Mouse (Mus musculus) kidney, embryonic 16.5 days (tissue): ENCODE data around the gene Ubqln1. TPM values are rescaled to one million over a fixed set of nuclear protein-coding genes. Genes with fewer than 3 reads are reported as not detected.
"Not testable (repeated sequence)": the region's sequence is repeated elsewhere in the genome, so short reads cannot be mapped to it uniquely, and the experiment has no call there.

Experiments used
- ATAC-seq: fragments of 200-750 bp; cut with Nextera tagmentation; 2 replicates; pipeline ENCODE4 v1.8.0; 2017; ENCODE audit warnings: moderate TSS enrichment; ENCODE audit not compliant: low FRiP score, low TSS enrichment
- H3K27ac ChIP-seq: fragments of 300-500 bp; sonication (generic); 2 replicates; pipeline ENCODE4 v1.5.1; 2014; ENCODE audit warnings: low read length
- H3K27me3 ChIP-seq: fragments of 300-500 bp; sonication (generic); 2 replicates; pipeline ENCODE4 v1.6.1; 2014; ENCODE audit warnings: low read length, control low read depth, mixed read lengths; ENCODE audit not compliant: insufficient read depth
- H3K36me3 ChIP-seq: fragments of 300-500 bp; sonication (generic); 2 replicates; pipeline ENCODE4 v1.6.1; 2014; ENCODE audit warnings: low read length, control low read depth, mixed read lengths; ENCODE audit not compliant: insufficient read depth
- H3K4me1 ChIP-seq: fragments of 300-500 bp; sonication (generic); 2 replicates; pipeline ENCODE4 v1.6.1; 2014; ENCODE audit warnings: low read length, control low read depth, mixed read lengths; ENCODE audit not compliant: insufficient read depth
- H3K4me2 ChIP-seq: fragments of 300-500 bp; sonication (generic); replicated peaks from 2 replicates; pipeline ENCODE4 v1.6.1; 2014; ENCODE audit warnings: low read depth, low read length
- H3K4me3 ChIP-seq: fragments of 300-500 bp; sonication (generic); 2 replicates; pipeline ENCODE4 v1.5.1; 2014; ENCODE audit warnings: mild to moderate bottlenecking, low read length
- H3K9ac ChIP-seq: fragments of 300-500 bp; sonication (generic); replicated peaks from 2 replicates; pipeline ENCODE4 v1.6.1; 2014; ENCODE audit warnings: low read length
- H3K9me3 ChIP-seq: fragments of 300-500 bp; sonication (generic); 2 replicates; pipeline ENCODE4 v1.6.1; 2016; ENCODE audit warnings: low read length, control low read depth
- WGBS: fragments of 180-500 bp; shearing (Covaris S2); extraction: QIAGEN DNeasy Blood & Tissue Kit; methylation state at CpG from one replicate; pipeline ENCODE4 v1.1.7; 2014; 5-methylcytosine and 5-hydroxymethylcytosine counted together
- polyA plus RNA-seq: library from polyadenylated mRNA; unstranded; fragments of >200 nt; fragmentation: Nextera tagmentation; extraction: Ambion mirVana; gene quantifications from 2 replicates; pipeline ENCODE4 v1.2.1, GENCODE M21; 2015

The Ubqln1 gene
- polyA plus RNA-seq, 1 experiment from 2014 or later, result 103 TPM

- Histone ChIP-seq H3K9ac (peak overlapping the region; percentile 60), H3K9me3 (peaks cover 2% of the 10 kb centered on the region)
Measured at GRCm38 (mm10) chr13:58148256-58148831, 67.1 kb downstream of the Ubqln1 start.

GRCm38 (mm10) chr13:58147760-58148159, 67.7 kb downstream of the Ubqln1 start:
- H3K4me2 ChIP-seq, result no peak overlapping the region
- no peak overlapping the region for H3K4me3 ChIP-seq
- ATAC-seq, result no peak
- peaks cover 2% of the 10 kb centered on the region for H3K9me3 ChIP-seq
- H3K4me1 ChIP-seq, result peaks cover 13% of the 10 kb centered on the region; the same call in 1 of the 2 replicates
- H3K9ac ChIP-seq, result no peak overlapping the region
- WGBS, result 87% methylated on average over 1 of the region's 1 CpGs
- no peaks in the 10 kb centered on the region for H3K27me3 ChIP-seq
- H3K27ac ChIP-seq, result no peak overlapping the region
- H3K36me3 ChIP-seq, result no peaks in the 10 kb centered on the region

More at GRCm38 (mm10) chr13:58148256-58148831, 67.1 kb downstream of the Ubqln1 start:
- peak; percentile 93 for ATAC-seq
- H3K4me1 ChIP-seq, result peaks cover 13% of the 10 kb centered on the region; the same call in 1 of the 2 replicates
- H3K4me3 ChIP-seq, result peak overlapping the region; percentile 44
- no peaks in the 10 kb centered on the region for H3K27me3 ChIP-seq
- no peaks in the 10 kb centered on the region for H3K36me3 ChIP-seq
- peak overlapping the region; percentile 53 for H3K27ac ChIP-seq
- H3K4me2 ChIP-seq, result peak overlapping the region; percentile 87
- 2% methylated on average over 17 of the region's 17 CpGs for WGBS

- ATAC-seq, H3K27ac ChIP-seq, H3K9me3 ChIP-seq, H3K4me2 ChIP-seq, H3K27me3 ChIP-seq, H3K9ac ChIP-seq, H3K36me3 ChIP-seq, H3K4me3 ChIP-seq: not testable (repeated sequence)
- 95% methylated on average over 8 of the region's 8 CpGs for WGBS
- H3K4me1 ChIP-seq, result peaks cover 13% of the 10 kb centered on the region; the same call in 1 of the 2 replicates
Measured at GRCm38 (mm10) chr13:58146603-58147002, 68.8 kb downstream of the Ubqln1 start.

GRCm38 (mm10) chr13:58131692-58132091, 83.8 kb downstream of the Ubqln1 start:
- no peak overlapping the region for H3K4me2 ChIP-seq
- no peaks in the 10 kb centered on the region for H3K36me3 ChIP-seq
- H3K9me3 ChIP-seq, result 0 out of 2 replicates have a peak, but pooled peaks cover 3% of the 10 kb centered on the region
- H3K4me1 ChIP-seq, result peaks cover 8% of the 10 kb centered on the region; the same call in 1 of the 2 replicates
- no peak overlapping the region for H3K9ac ChIP-seq
- ATAC-seq, result no peak
- no peak overlapping the region for H3K27ac ChIP-seq
- H3K4me3 ChIP-seq, result no peak overlapping the region
- no peaks in the 10 kb centered on the region for H3K27me3 ChIP-seq
- 56% methylated on average over 3 of the region's 3 CpGs for WGBS

GRCm38 (mm10) chr13:58129687-58130246, 85.7 kb downstream of the Ubqln1 start:
- WGBS, result 16% methylated on average over 4 of the region's 4 CpGs
- H3K36me3 ChIP-seq, result peaks cover 3% of the 10 kb centered on the region; the same call in 1 of the 2 replicates
- H3K9me3 ChIP-seq, result no peaks in the 10 kb centered on the region
- H3K27ac ChIP-seq, result peak overlapping the region; percentile 98
- peak overlapping the region; percentile 74 for H3K4me2 ChIP-seq
- no peaks in the 10 kb centered on the region for H3K27me3 ChIP-seq
- ATAC-seq, result no peak
- H3K4me1 ChIP-seq, result peaks cover 22% of the 10 kb centered on the region
- H3K4me3 ChIP-seq, result peak overlapping the region; percentile 92
- H3K9ac ChIP-seq, result peak overlapping the region; percentile 100

- peak; percentile 98 for ATAC-seq
- H3K4me3 ChIP-seq, result peak overlapping the region; percentile 92
- H3K27ac ChIP-seq, result peak overlapping the region; percentile 98
- H3K9ac ChIP-seq, result peak overlapping the region; percentile 100
- H3K4me1 ChIP-seq, result peaks cover 27% of the 10 kb centered on the region
- no peaks in the 10 kb centered on the region for H3K9me3 ChIP-seq
- WGBS, result under 1% methylated on average over 73 of the region's 83 CpGs
- peak overlapping the region; percentile 74 for H3K4me2 ChIP-seq
- no peaks in the 10 kb centered on the region for H3K27me3 ChIP-seq
- peaks cover 3% of the 10 kb centered on the region; the same call in 1 of the 2 replicates for H3K36me3 ChIP-seq
Measured at GRCm38 (mm10) chr13:58128768-58129671, 86.4 kb downstream of the Ubqln1 start.

GRCm38 (mm10) chr13:58128396-58128767, 87.1 kb downstream of the Ubqln1 start, which contains the start of gene Hnrnpa0:
TSS of gene Hnrnpa0 (minus strand) at chr13:58128556.
- peaks cover 3% of the 10 kb centered on the region; the same call in 1 of the 2 replicates for H3K36me3 ChIP-seq
- no peaks in the 10 kb centered on the region for H3K27me3 ChIP-seq
- peak within 1 kb of the TSS; percentile 92 for H3K4me3 ChIP-seq
- peaks cover 33% of the 10 kb centered on the region for H3K4me1 ChIP-seq
- H3K9me3 ChIP-seq, result no peaks in the 10 kb centered on the region
- peak within 1 kb of the TSS; percentile 100 for H3K9ac ChIP-seq
- WGBS, result under 1% methylated on average over 29 of the region's 62 CpGs
- ATAC-seq, result peak; percentile 94
- H3K27ac ChIP-seq, result peak within 1 kb of the TSS; percentile 98
- H3K4me2 ChIP-seq, result peak within 1 kb of the TSS; percentile 78

GRCm38 (mm10) chr13:58127766-58128361, 87.6 kb downstream of the Ubqln1 start:
- H3K4me3 ChIP-seq, result peak overlapping the region; percentile 92
- no peaks in the 10 kb centered on the region for H3K27me3 ChIP-seq
- peaks cover 3% of the 10 kb centered on the region; the same call in 1 of the 2 replicates for H3K36me3 ChIP-seq
- no peaks in the 10 kb centered on the region for H3K9me3 ChIP-seq
- peak overlapping the region; percentile 98 for H3K27ac ChIP-seq
- ATAC-seq, result peak; percentile 19
- peaks cover 39% of the 10 kb centered on the region for H3K4me1 ChIP-seq
- H3K4me2 ChIP-seq, result peak overlapping the region; percentile 78
- WGBS, result under 1% methylated on average over 60 of the region's 81 CpGs
- peak overlapping the region; percentile 100 for H3K9ac ChIP-seq
